Mouse (Mus musculus) T-helper 17 cell (primary cell): ENCODE results near the gene Cd247.

ENCODE experiments used
- in situ Hi-C, 2 experiments: fragments of 300-600 bp; cut with MboI, MseI; formaldehyde crosslinking; loops; 1 replicate in 1 of 2; 2 replicates in 1 of 2; pipeline ENCODE4 v1.15.1; 2025; ENCODE audit warnings: high pct_unique_total_duplicates in 2 of 2

Cd247 gene

DNA sequence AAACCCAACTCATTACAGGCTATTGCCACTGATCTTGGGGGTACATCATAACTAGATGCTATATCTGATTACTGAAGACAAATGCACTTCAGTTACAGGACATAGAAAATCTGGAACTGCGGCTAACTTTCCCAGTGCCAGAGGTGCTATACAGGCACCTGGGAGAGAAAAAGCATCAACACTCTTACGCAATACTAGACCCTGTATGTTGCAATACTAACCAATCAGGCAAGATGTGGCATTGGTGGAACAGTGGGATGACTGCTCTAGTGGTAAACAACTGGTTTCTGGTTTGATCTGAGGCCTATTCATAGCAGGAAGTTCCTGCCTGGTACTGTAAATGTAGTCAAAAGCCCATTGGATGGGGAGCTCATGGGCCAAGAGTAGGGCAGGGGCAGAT is 90.3 kb downstream of the Cd247 start:
- in situ Hi-C loops: no loop called here

DNA sequence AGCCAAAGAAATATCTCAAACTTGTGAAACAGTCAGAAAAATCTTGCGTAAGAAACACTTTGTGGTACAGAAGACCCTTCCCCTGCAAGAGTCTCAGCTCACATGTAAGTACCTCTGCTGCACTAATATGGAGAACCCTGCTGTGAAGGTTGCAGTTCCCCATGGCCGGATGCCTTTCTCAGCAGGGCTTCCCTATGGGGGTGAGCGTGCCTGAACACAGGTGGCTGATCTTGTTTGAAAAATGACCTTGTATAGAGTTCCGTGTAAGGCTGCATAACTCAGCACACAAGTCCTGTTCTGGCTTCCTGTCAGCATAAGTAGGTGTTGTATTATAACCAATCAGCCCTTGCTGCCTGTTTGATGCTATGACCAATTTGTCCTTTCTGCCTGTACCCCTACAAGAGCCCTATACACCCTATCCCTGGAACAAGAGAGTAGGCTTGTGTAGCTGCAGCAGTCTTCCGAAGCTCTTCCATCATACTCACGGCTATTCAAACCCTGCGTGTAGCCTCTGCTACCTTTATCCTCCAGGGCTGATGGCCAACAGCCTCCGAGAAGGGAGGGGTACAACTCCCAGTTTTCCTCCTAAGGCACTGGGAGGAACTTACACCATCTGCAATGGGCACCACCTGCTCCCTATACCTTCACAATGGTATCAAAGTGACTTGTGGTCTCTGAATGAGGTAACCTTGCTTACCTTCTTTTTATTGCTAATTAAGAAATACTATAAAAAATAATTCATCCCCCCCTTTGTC is 93.8 kb downstream of the Cd247 start:
- in situ Hi-C loops: no loop called here

DNA sequence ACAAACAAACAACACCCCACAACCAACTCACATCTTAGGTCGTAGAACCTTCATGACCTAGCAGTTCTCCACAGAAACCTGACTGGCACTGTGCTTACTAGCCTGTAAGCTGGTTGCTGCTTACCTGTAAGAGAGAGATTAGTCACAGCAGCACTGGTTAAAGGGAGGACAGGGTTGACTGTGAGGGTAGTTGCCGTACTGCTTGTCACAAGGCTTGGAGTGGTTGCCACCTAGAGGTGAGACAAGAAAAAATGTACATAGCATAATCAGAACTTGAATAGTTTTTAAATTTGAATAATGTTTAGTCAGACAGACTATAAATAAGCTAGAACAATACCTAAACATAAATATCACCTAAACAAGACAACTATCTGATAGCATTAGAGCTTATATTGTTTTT is 103.2 kb downstream of the Cd247 start:
- in situ Hi-C loops: loop anchor here in 1 of 2 experiments (5.0 kb wide), 1 partner anchor 256 kb away; no protein-coding TSS in a partner anchor

- in situ Hi-C loops: no loop called here
Observed at GRCm38 (mm10) chr1:165903596-165903995, 115.1 kb downstream of the Cd247 start.

- in situ Hi-C loops: no loop called here
Observed at GRCm38 (mm10) chr1:165908153-165908552, 119.7 kb downstream of the Cd247 start.

DNA sequence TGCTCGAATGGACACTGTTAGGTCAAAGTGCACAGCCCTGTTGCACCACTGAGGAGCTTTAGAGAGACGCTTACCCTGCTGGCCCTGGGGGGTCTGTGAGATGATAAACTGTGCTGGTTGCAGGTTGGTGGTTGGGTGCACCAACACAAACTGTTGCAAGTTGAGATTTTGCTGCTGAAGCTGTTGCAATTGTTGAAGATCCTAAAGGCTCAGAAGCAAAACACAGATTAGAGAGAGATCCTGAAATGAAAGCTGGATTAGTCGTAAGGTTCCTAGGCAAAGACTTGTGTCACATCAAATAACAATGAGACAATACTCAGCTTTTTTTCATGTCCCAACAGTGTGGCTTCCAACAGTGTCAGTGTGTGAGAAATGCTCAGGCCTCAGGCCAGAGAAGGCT is 120.3 kb downstream of the Cd247 start:
- in situ Hi-C loops: no loop called here

GRCm38 (mm10) chr1:165909471-165909870 is 121.0 kb downstream of the Cd247 start:
- in situ Hi-C loops: no loop called here

DNA sequence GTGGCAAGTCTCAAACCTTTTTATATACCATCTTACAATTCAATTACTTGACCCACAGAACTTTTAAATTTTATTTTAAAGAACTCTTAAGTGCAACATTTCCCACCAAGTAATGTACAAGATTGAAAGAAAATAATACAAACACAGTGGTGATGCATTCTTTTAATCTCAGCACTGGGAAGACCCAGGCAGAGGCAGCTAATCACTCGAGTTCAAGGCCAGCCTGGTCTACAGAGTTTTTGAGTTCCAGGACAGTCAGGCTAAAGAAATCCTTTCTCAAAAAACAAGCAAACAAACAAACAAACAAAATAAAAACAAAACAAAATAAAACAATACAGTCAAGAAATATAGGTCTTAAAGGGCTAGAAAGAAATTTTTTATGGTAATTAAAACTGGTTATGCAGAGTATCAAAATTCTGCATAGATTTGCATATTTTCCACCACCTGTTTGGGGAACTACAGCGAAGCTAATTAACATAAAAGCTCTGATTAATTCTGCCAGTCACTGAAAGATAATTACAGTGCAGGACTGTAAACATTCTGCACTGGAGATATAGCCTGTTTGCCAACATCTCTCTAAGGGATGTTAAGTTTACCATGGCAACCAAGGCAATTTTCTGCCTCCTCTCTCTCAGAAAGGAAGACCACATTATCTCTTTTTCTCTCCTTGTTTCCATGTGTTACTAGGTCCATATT is 125.4 kb downstream of the Cd247 start:
- in situ Hi-C loops: no loop called here

DNA sequence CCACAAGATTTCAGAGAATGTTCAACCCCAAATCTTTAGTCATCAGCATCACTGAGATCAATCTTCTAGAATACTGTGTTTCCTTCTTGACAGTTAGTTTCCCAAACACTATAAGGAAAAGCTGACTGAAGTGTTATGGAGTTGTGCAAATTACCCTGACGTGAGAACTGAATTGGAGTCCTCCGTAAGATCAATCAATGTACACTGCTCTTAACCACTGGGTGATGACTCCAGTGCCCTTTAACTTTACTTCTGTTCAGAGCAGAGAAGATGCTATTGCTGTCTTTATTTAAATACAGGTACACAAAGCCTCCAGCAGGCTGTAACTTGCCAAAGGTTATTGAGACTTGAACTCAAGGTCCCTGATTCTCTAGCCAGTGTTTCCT is 125.9 kb downstream of the Cd247 start:
- in situ Hi-C loops: no loop called here

DNA sequence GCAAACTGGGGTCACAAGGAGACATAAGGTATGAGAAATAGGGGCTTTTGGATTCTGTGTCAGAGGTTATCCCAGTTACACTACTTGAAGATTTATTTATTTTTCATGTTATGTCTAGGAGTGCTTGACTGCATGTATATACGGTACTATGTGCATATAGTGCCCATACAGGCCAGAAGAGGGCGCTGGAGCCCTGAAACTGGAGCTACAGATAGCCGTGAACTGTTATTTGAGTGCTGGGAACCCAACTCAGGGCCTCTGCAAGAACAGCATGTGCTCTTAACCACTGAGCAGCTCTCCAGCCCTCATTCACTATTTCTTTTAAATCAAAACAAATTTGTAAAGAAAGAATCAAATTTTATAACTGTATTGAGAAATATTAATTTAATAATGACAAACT is 132.5 kb downstream of the Cd247 start:
- in situ Hi-C loops: no loop called here

GRCm38 (mm10) chr1:165922488-165922887 is 134.0 kb downstream of the Cd247 start:
- in situ Hi-C loops: no loop called here

- in situ Hi-C loops: no loop called here
Observed at GRCm38 (mm10) chr1:165925207-165925606, 136.7 kb downstream of the Cd247 start.
